Mouse (Mus musculus): ENCODE results near the gene Iqgap1. TPM values are rescaled to one million over a fixed set of nuclear protein-coding genes. Genes with fewer than 3 reads are reported as not detected.

Gene Iqgap1
- total RNA-seq, 2 experiments from 2014 or later, result 12.1 to 16.8 TPM

DNA sequence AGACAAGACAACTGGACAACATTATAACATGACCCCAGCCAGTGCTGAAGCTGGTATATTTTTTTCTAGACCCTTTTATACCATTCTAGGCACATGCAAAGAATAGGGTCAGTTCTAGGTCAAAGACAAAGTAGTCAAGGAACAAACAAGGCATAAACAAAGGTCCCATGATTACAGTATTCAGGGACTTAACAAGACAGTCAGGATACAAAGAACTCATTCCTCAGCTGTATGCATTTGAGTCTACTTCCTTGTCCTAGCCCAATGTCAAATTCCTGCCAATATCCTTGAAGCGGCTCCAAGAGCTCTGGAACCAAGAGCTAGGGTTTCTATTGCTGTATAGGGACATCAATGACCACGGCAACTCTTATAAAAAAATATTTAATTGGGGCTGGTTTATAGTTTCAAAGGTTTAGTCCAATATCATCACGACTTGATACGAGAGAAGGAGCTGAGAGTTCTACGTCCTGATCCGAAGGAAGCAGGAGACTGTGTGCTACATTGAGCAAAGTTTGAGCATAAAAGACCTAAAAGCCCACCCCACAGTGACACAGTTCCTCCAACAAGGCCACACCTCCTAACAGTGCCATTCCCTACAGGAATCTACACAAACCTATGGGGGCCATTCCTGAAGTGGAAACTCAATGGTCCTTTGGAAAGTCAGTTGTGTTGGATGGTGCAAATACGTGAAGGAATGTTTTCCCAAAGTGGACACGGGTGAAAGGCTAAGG lies 18.3 kb upstream of the Iqgap1 start:
- no peak for DNase-seq (ENCODE audit: low spot score)

DNA sequence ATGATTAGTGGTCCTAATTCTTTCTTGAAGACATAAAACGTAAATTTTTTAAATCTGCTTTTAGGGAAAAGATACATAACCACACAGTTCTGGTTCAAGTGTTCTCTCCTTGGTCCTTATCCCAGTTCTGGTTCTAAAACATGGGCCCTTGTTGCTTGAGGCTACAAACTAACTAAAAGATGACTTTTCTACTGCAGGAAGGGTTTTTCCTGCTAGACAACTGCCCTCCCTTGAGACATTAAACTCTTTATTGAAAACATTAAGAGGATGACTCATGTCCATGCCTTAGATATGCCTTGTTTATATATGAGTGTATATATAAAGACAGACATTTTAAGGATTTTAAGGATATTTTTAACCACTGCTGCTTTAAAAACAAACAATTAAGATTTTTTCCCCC lies 17.4 kb upstream of the Iqgap1 start:
- no peak for DNase-seq (ENCODE audit: low spot score)

DNA sequence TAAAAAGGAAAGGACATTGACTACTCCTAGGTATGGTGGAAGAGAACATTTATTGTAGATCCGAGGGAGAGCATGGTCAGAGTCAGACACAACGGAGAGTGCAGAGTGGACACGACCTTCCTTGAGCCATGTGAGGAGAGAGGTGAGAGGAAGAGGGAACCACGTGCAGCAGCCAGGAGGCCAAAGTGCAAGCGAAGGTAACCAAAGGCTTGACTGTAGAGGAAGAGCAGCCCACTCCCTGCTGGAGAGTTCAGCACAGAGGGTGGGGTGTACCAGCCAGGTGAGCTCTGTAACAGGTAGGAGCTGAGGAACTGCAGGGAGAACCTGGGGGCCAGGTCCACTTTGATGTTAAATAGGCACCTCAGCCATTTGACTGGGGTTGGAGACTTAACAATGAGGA lies 16.4 kb upstream of the Iqgap1 start:
- no peak for DNase-seq (ENCODE audit: low spot score)

DNA sequence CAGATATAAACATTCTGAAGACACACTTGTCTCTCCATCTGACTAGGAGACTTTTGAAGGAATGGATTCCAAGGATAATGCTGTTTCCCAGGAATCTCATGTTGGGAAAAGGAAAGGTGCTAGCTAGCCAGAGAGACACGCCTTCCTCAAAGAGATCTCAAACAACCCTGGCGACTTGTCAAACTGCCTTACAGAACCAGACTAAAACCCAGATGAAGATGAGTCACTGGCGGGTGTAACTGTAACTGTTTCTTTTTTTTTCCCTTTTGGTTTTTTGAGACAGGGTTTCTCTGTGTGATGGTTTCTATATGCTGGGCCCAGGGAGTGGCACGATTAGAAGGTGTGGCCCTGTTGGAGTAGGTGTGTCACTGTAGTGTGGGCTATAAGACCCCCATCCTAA lies 15.2 kb upstream of the Iqgap1 start:
- DNase-seq (ENCODE audit: low spot score), result no peak

DNA sequence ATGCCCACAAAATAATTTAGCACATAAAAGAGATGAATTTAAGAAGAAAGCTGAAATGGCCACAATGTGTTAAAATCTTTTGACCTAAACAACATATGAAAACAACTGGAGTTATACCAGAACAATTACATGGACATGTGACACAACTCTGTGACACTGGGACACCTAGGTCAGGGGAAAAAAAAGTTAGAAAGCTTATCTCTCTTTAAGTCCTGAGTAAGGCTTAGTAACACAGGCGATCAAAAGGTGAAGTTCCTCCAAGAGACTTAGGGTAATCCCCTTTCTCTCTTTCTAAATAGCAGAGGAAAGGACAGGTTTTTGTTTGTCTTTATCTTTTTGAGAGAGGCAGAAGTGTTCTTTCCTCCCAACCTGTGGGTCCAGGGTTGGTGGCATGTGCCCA lies 14.5 kb upstream of the Iqgap1 start:
- DNase-seq (ENCODE audit: low spot score), result no peak

DNA sequence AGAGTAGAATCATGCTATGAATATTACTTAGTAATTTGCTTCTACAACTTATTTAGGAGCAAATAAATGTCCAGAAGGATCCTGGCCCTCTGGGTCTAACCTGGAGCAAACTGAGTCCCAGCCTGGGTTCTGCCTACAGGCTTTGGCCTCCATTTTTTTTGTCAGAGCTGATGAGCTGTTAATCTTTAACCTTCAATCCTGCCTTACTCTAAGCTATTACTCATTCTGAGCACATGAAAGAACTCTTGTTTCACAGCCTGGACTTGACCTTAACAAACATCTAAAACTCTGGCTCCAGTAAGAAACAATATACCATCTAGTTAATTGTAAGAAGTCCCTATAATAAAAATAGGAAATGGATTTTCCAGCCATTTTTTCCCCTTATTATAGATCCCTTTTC lies 14.0 kb upstream of the Iqgap1 start:
- DNase-seq (ENCODE audit: low spot score), result no peak

DNA sequence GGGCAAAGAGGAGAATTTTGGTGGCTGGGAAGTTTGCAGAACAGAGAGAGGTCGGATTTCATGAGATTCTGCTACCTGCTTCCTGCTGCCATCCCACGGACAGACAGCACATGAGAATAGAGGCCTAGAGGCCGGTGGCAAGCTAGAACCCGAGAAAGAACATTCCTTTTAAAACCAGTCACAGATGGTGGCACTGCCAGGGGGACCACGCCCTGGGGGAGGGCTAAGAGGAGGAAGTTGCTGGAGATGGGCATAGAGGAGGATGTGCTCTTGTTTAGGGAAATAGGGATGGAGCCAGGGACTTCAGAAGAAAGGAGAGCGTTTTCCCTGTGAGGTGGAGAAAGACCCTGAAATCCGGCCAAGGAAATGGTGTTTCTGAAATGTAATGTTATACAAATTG lies 12.5 kb upstream of the Iqgap1 start:
- DNase-seq (ENCODE audit: low spot score), result no peak

DNA sequence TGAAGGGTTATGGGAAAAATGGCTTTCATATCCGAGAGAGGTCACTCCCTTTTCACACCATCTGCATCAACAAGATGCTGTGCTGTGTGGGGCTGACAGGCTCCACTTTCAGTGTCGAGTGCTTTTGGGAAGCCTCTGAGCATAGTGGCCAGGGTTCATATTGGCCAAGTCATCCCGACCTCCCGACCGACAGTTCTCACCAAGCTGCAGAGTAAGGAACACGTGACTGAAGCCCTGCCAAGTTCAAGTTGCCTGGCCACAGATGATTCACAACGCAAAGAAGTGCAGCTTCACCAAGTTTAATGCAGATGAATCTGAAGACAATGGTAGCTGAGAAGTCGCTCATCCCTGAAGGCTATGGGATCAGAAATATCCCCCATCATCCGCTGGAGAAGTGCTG lies 12.0 kb upstream of the Iqgap1 start:
- DNase-seq (ENCODE audit: low spot score), result no peak

DNA sequence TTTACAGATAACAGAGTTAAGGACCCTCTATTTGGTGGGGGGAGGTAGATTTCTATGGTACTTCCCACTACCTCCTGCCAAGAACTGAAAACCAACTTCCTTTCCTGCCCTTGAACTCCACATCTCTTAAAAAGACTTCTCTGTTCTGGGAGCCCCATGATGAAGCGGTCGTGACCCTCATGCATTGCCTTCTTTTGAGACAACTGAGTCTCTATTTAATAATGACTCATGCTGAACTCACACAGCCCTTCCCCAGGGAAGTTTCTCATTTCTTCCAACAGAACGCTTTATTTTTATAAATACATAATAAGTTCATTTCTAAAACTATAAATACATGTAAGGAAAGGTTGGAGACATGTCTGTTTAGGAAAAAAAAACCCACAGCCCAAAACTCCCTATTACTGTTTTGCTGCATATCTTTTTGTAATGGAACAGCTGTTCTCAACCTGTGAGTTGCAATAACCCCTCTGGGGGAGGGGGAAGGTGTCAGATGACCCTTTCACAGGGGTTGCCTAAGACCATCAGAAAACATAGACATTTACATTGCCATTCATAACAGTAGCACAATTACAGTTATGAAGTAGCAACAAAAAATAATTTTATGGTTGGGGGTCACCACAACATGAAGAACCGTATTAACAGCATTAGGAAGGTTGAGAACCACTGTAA lies 10.3 kb upstream of the Iqgap1 start:
- DNase-seq (ENCODE audit: low spot score), result no peak

DNA sequence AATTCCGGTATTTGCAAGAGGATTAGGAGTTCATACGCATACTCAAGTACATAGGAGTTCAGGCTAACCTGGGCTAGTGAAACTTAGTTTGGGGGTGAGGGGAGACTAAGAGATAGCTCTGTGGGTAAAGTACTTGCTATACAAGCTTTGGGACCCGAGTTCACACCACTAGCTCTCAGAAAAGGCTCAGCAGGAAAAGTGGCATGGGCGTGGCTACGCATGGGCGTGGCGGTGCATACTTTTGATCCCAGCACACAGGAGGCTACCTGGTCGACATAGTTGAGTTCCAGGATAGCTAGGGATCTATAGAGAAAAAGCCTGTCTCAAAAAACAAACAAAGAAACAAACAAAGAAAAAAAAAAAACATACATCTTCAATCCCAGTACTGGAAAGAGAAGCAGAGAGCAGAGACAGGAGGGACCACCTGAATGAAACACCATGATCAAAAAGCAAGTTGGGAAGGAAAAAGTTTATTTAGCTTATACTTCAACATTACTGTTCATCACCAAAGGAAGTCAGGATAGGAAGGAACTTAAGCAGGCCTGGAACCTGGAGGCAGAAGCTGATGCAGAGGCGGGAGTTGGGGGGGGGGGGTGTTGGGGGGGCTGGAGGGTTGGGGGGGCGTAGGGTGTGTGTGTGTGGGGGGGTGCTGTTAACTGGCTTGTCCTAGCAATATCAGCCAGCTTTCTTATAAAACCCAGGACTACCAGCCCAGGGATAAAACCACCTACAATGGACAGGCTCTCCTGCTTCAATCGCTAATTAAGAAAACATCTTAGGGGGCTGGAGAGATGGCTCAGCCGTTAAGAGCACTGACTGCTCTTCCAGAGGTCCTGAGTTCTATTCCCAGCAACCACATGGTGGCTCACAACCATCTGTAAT lies 8.1 kb upstream of the Iqgap1 start:
- DNase-seq (ENCODE audit: low spot score), result no peak

DNA sequence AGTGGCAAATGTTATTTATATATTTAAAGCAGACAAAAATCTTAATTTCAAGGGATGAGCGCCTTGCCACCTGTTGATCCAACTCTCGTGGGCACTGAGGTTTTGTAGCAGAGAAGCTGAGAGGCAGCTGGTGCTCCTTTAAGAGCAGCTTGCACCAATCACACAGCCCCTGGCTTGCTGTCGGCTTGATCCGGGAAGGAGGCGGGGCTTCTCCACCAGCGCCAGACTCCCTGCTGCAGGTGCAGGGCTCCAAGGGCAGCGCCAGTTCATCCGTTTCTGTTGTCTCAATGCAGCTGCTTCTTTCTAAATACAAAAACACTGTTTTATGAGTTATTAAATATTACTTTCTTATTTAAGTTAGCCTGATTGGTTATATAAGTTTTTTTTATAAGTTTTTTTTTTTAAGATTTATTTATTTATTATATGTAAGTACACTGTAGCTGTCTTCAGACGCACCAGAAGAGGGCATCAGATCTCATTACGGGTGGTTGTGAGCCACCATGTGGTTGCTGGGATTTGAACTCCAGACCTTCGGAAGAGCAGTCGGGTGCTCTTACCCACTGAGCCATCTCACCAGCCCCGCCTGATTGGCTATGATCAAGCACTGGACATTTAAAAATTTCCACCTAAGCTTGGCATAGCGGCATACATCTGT lies 7.3 kb upstream of the Iqgap1 start:
- DNase-seq (ENCODE audit: low spot score), result peak; percentile 28

DNA sequence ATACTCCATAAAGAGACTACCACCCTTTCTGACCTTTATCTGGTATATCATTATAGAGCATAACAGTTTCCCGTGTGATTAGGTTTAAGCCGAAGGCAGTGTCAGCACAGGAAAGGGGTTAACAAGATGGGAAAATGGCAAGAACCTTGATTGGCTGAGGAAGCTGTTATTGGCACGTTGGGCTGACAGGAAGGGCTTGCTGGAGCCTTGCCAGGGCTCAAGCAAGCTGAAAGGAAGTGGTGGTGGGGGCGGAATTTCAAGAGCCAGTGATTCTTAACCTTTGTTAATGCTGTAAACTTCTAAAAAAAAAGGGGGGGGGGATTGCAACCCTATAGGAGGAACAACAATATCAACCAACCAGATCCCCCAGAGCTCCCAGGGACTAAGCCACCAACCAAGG lies 6.4 kb upstream of the Iqgap1 start:
- DNase-seq (ENCODE audit: low spot score), result no peak

DNA sequence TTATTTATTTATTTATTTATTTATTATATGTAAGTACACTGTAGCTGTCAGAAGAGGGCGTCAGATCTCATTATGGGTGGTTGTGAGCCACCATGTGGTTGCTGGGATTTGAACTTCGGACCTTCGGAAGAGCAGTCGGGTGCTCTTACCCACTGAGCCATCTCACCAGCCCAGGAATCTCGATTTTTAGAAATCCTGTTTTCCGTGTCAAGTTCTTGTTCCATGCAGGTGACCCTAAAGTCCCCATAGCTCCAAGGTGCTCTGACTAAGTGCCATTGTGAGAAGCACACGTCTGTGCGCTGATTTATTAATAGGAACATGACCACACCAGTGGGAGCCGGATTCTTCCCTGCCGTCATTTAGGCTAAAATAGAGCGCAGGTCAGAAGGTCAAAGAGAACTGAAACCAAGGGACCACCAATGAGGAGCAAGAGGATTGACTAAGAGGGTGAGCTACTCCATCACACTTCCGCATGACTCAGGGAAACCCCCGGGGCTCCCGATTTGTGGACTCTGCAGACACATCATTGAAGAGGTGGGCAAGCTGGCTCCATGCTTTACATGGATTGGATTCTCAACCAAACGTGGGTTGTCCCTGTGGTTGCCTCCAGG lies 4.5 kb upstream of the Iqgap1 start:
- peak; percentile 29 for DNase-seq (ENCODE audit: low spot score)

DNA sequence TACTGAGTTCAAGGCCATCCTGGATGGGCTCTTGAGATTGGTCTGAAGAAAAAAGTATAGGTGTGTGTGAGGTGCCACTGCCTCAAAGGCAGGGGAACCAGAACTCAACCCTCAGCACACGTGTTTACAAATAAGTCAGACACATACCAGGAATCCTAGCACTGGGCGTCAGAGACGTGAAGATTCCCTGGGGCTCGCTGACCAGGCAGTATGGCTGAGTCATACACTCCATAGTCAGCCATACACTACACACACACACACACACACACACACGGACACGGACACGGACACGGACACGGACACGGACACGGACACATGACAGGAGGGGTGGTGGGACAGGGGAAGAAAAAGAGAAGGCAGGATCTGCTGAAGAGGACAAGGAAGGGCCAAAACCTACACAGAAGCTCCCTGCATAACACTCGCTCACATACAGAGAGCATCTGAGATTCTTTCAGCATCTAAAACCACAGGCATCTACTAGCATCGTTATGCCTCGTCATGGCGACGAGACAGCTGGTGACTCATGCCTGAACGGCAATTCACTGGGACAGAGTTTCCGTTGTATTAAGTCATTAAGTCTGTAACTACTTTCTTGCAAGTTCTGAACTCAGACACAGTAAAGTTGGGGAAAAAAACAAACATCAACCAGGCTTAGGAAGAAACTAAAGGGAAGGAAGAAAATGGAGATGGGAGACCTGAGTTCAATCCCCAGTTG lies 2.5 kb upstream of the Iqgap1 start:
- no peak for DNase-seq (ENCODE audit: low spot score)

DNA sequence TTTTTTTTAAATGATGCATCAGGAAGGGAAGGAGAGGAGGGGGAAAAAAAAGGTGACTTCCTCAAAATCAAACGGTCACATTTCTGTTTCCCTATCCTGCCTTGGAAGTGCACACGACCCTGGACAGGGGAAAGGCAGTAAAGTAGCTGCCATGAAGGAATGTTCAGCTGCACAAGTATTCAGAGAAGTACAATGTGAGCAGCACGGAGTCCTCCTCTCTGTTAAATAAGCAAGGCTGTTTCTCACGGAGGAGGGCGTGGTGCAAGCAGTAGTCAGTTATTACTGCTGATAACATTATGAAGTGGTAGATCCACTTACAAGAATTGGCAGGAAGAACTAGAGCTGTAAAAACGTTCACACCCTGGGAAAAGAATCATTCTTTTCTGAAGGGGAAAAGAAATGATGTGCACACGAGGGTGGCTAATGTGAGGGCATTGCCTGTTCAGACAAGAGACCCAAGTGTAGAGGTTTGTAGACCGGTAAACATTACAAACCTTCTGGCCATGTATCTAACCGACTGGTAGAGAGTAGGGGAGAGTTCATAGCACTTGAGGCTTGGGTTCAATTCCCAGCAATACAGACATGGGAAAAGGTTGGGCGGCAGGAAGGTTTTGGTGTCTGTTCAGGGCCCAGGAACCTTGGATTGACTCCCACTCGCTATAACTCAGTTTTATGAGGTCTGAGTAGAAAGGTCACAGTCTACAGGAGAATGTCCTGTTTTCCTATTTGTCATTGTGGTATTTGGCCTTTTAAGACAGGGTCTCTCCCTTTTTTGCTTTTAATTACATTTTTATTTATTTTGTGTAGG lies 1.7 kb downstream of the Iqgap1 start:
- DNase-seq (ENCODE audit: low spot score), result no peak

DNA sequence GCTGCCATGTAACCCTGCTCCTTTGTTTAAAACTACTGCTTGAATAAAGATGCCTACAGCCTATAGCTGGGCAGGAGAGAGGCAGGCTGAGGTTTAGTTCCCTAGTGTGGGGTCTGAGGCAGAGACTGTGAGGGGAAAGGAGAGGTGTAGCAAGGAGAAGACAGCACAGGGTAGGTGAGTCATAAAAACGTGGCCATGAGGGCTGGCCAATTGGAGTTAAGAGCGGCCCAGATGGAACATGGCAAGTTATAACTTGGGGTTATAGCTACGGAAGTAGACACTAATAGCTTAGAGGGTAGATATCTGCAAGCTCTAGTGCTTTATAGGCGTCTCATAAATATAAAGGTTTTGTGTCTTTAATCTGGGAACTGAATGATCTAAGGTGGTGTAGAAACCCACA lies 2.5 kb downstream of the Iqgap1 start:
- no peak for DNase-seq (ENCODE audit: low spot score)

DNA sequence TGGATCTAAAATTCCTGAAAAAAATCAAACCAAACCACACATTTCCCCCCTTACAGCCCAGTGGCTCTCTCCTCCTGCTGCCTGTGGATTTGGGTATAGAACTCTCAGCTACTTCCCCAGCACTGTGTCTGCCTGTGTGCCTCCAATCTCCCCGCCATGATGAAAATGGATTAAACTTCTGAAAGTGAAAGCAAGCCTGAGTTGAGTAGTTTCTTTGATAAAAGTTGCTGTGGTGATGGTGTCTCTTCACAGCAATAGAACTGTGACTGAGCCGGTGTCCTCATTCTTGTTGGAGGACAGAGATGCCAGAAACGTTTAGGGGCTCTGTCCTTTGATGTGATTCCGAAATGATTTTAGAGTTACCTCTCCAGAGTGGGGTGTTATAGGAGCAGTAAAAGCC lies 4.9 kb downstream of the Iqgap1 start:
- no peak for DNase-seq (ENCODE audit: low spot score)

DNA sequence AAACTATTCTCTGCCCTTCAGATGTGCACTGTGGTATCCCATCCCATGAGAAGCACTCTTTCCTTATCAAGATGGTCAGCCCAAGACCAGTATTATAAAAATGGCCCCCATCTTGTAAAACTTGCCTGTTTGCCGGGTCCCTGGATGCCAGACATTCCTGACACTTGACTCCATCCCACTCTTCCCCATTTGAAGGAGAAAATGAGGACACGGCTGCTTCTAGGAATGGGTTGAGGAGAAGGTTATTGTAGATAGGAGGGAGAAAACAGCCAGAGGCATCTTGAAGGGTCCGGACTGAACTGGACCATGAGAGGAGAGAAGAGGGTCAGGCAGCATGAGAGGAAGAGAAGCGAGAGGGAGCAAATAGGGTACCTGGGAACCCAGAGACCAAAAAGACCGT lies 9.1 kb downstream of the Iqgap1 start:
- no peak for DNase-seq (ENCODE audit: low spot score)

DNA sequence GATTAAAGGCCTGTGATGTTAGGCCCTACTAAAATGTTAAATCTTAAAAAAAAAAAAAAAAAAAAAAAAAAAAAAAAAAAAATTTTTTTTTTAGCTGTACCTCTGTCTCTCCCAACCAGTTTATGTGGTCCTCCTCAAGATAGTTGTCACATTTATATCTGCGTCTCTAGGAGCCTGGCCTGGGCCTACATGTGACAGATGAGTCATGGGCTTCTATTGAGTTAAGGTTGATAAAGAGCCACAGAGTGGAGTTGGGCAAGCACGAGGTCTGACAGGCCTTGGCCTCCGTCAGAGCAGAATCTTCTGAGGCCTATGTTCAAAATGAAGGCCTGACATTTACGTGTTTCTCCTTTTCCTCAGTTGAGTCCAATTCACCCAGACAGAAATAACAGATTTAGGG lies 12.4 kb downstream of the Iqgap1 start:
- DNase-seq (ENCODE audit: low spot score), result no peak

DNA sequence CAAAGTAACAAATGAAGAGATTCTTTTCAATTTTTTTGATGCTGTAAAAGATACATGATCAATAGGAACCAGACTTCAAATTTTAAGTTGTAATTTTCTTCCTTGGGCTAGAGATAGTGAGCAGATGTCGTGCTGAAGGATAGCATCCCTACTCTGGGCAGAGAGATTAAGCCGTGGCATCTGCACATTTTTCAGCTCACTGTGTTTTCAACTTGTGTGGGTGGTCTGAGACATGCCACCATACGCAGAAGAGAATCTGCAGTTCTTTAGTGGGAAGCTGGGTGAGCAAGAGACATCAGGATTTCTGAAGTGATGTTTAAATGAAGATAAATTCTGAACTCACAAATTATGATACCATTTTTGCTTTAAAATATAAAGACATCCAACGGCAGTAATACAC lies 19.4 kb downstream of the Iqgap1 start:
- DNase-seq (ENCODE audit: low spot score), result no peak

Data from gastrocnemius, adult 18-20 months (tissue).